Mouse (Mus musculus) thymus, postnatal 4 days (tissue): ENCODE results near the gene Tacstd2.
"Not testable (repeated sequence)": the region's sequence is repeated elsewhere in the genome, so short reads cannot be mapped to it uniquely, and the experiment has no call there.

Experiments used
- DNase-seq: peaks from one replicate; pipeline ENCODE4 v3.0.0; 2021

Gene Tacstd2

DNA sequence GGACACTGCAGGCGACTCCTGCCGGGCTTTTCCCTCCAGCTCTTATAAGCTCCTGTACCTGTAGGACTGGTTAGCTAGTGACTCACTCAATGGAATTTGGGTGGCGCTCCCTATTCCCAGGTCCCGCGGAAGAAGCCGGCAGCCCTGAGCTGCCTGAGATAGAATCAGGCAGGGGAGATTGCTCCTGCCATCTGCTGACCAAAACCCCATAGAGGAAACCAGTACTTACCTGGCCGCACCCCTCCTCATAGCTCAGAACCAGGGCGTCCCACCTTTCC is at the start of gene Tacstd2:
Tacstd2 (minus strand) TSS at position 20 of the 278 bp plus-strand sequence.
- no peak for DNase-seq

DNA sequence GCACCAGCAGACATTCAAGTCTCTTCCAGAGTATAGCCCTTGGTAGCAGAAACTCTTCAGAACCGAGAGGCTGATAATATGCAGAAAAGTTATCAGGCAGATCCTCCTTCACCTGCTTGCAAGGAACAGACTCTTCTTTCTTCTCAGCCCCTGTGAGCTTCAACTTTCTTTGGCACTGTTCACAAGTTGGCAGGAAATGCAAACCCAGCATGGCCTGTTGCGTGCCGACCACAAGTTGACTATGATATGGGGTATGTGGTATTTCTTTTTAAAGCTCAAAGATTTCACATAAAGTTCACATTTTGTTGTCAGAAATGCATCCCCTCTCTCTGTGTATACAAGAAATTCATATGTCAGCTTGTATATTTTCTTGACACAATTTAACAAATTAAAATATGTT is 30.7 kb upstream of the Tacstd2 start:
- peak; percentile 17 for DNase-seq

DNA sequence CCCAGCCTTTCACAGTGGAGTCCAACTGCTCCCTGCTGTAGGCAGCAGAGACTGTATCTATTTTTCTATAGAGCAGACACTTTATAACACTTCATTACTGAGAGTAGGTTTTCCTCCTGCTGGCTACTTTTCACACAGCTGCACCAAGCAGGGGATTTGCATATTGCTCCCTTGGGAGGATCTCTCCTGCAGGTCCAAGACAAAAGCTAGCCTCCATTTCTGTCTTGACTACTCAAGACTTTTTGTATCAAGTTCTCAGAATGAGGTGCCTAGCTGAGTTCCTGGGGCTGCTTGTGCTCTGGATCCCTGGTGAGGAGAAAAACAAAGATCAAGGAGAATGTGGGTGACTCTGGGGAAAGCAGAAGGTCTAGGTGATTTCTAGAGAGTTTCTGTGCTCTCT is 19.8 kb upstream of the Tacstd2 start:
- DNase-seq, result no peak

DNA sequence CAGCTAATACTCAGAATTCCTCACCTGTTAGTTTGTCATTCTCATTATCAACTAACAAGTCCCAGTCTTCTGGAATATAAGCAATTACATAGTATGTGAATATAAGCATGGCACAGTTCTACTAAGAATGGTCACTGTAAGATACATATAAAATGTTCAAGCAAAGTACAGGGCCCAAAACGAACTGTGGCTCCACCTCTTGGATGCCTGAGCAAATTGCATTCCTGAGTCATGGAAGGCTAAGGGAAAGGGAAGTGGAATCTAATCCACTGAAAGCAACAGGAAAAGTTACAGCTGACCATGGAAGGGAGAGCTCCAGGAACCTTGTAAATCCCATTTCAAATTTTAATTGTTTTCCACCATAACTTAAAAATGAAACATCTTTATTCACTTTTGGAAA is 14.0 kb upstream of the Tacstd2 start:
- DNase-seq, result peak; percentile 52

DNA sequence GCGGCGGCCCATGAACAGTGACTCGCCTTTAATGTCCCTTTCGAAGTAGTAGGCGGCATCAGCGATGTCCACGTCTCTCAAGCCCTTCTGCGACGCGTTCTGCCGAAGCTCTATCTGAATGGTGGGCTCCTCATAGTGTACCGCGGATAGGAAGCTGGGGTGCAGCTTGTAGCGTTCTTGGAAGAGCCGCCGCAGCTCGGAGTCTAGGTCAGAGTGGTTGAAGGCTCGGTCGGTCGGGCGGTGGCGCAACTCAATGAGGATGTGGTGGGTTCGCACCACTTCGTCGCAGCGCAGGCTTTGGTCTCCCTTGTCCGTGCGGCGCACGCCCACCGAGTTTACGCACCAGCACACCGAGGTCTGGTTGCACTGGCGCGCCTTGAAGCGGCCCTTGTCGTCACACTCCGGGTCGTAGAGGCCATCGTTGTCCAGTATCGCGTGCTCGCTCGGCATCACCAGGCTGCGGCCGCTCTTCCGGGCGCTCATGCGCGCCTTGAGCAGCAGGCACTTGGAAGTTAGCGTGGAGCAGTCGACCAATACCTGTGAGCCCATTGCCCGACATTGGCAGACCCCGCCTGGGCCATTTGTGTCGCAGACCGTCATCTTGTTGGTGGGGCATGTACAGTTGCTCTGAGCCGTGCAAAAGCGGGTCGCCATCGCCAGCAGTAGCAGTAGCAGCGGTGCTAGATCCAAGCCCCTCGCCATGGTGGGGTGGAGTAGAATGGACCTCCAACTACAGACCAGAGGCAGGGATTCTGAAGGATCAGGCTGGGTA is 405 bp downstream of the Tacstd2 start:
- DNase-seq, result peak; percentile 48

DNA sequence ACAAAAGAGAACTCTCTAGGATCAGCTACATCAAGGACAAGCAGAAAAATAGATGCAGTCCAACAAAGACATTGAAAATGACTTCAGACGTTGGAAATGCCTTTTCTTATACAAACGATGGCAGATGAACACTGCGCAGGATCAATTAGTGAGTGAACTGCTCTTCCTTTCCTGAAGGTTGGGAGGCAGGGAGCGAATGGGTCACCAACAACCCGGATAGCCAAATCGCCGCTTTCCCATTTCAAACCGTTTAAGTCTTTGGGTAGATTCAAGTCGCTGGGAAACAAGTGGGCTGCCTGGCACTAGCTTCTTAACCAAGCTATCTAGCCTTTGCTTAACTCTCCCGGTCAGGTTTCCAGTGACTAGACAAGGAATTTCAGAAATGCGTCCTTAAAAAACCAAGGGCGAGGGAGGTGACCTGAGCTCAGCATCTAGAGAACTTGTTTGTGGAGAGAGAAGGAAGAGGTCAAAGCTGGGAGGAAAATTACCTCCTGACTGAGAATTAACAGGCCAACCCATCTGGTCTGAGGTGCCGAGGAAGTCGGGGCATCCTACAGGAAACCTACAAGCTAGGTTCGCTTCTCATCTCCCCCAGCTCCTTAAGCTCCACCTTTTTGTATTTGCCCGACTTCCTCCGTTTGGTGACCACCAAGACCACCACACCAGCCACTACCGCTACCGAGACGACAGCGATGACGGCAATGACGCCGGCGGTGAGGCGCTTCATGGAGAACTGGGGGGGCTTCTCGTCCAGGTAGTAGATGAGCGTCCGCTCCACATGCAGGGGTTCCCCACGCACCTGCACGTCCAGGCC is 1.2 kb downstream of the Tacstd2 start:
- peak; percentile 25 for DNase-seq

DNA sequence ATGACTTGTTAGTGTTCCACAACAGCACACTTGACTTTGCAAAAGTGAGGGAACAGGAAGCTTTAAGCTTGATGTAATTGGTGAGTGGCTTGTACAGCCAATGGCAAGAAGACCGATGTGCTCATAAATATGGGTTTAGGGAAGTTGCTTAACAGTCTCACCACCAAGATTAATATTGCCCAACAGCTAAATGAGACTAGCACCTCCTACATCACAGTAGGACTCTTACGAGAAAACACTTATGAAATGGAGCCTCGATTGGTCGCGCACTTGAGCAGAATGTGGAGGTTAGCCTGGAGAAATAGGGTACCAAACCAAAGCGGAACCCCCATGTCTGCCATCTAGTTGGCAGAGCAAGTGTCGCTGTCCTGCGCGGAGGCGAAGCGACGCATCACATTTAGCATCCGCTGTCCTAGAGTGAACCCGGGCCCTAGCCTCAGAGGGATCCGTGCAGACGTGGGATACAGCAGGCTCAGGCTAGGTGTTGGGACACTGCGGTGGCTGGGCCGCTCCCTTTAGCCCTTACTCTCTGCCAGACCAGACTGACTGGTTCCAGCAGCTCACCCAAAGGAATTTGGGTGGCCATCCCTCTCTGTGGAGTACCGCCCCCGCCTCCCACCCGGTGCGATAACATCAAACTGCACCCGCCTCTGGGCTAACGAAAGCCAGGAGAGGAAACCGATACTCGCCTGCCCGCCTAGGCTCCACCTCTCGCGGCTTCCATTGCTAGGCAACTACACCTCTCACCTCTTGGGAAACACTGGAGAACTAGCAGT is 2.7 kb downstream of the Tacstd2 start:
- peak; percentile 50 for DNase-seq

DNA sequence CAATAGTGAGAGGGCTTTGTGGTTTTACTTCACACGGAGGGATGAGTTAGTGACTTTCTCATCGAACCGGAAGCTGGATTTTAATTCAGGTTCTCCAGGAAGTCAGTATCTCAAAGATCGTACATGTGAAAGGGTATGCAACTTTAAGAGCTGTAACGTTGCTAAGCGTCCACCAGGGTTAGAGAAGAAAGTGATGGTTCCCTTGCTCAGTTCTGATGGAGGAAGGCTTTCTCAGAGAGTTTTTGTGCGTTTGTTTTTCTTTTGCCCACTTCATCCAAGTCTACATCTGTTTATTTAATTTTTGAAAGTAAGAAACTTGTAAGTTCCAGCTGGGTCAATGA is 3.8 kb downstream of the Tacstd2 start:
- DNase-seq, result no peak

DNA sequence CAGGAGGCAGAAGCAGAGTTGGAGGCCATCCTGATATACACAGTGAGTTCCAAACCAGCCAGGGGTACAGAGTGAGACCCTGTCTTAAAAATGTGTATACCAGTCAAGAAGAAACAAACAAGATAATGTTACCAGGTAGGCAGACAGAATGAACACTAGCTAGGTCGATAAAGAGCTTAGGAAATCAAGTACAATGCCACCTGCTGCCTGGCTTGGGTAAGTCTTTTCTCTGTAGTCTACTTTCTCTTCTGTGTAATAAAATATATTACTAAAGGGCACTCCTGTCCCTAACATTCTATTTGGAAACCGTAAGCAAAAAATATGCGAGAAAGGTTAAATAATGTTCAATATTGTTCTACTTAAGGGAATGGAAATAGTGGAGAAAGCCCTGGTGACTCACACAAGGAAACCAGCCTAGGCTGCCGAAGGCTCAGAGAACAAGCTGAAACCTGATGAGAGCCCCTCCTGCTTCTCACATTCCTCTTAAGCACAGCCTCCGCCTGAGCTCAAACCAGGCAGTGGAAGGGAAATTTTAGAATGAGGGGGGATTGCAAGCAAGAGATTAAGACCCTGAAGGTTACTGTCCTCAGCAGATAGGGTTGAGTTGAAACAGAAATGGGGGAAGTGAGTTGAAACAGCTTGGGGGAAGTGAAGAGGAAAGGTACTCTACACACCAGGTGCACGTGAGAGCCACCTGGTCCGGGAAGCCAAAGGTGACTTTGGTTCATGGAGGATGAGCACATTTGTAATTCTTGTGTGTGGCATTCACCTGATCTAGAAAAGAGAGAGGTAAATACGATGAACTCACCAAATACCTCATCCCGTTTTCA is 4.4 kb downstream of the Tacstd2 start:
- peak; percentile 58 for DNase-seq

DNA sequence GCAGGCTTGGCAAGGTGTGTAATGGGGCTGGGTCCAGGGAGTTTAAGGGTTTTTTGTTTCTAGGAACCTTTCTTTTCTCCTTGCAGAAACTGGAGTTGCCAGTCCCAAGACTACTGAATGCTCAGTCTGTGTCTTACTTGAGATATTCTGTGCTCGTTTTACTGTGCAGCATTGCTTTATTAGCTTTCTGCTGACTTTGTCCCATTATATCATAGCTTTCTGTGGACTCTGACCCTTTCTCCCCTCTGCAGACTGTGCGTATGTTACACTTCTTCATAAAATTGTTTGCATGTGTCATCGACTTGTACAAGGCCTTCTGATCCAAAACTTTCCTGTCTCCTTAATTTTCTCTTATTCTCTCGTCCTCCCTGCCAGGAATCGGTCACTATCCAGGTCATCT is 9.2 kb downstream of the Tacstd2 start:
- no peak for DNase-seq

DNA sequence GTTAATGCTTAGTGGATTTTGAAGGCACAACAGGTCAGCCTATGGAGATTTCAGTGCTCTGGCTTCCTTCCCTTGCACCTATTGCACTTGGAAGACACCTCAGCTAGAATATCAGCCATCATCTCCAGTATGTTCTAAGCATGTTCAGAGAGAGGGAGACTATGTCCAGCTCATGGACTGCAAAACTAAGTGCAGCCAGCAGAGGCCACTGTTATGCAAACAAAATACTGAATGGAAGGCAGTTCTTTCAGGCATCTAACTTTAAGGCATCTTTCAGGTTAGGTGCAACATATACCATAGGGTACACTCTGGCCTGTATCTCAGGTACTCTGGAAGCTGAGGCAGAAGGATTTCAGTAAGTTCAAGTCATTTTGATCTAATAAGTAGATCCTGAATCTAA is 24.8 kb downstream of the Tacstd2 start:
- DNase-seq, result peak; percentile 69

DNA sequence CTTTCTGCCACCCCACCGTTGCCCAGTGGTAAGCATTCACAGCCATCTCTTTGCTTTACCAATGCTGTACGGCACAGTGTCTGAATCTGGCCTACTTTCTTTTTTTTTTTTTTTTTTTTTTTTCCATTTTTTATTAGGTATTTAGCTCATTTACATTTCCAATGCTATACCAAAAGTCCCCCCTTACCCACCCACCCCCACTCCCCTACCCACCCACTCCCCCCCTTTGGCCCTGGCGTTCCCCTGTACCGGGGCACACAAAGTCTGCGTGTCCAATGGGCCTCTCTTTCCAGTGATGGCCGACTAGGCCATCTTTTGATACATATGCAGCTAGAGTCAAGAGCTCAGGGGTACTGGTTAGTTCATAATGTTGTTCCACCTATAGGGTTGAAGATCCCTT is 33.7 kb downstream of the Tacstd2 start:
- not testable (repeated sequence) for DNase-seq

DNA sequence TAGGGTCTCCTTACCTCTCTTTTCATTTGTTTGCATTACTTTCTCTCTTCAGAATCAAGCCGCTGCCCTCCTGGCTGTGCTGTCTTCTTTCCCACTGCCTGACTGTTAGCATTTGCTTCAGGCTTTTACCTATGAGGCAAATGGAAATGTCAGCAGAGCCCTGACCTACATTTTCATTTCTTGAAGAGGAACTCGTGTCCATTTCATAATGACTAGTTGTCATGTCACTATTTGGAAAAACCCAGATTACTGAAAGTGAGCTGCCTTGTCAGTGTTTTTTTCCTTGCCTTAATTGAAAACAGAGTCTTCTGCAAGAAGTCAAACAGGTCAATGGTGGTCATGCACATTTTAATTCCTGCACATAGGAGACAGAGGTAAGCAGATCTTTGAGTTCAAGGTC is 43.8 kb downstream of the Tacstd2 start, which contains the start of gene Il23r:
Il23r (minus strand) TSS at position 101 of the 400 bp plus-strand sequence.
- no peak for DNase-seq
